Mouse (Mus musculus): ENCODE data around the gene Hip1r. TPM values are rescaled to one million over a fixed set of nuclear protein-coding genes. Genes with fewer than 3 reads are reported as not detected.
A peak's percentile ranks its signal among the peaks of the same experiment; 100 is the strongest.

Gene Hip1r
- total and polyA plus RNA-seq, 3 experiments: 16.6 to 31.6 TPM; not detected in 1

DNA sequence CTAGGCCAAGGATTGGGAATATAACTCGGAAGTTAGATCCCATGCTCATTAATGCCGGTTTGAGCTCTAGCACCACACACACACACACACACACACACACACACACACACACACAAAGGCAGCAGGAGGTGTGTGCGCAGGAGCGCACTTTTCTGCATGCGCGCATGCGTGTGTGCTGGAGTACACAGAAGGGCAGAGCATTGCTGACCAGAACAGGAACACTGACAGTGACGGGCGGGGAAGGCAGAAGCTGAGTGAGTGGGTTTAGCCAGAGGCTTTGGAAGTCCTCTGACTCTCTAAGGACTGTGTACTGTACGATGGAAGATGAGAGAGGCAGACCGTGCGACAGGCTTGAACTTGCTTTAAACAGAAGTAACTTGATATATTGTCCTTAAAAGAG, 39.9 kb upstream of the Hip1r start:
- peak overlapping the region; percentile 99 for H3K27ac ChIP-seq (ENCODE audit: control insufficient read depth, low read depth, low read length)
- peak overlapping the region; percentile 63 to 68 for H3K4me3 ChIP-seq (ENCODE audit: control insufficient read depth in 1 of 2, insufficient read depth in 1 of 2, low read depth in 2 of 2, low read length in 2 of 2)
- H3K4me1 ChIP-seq (ENCODE audit: control insufficient read depth in 1 of 2, insufficient read depth in 2 of 2, low read length in 2 of 2): peaks cover 0 to 19% of the 10 kb centered on the region in 2 experiments; a peak in 2 of 4 replicates
- TF ChIP-seq ETS1 (IDR thresholded peaks at IDR 0.05; ENCODE audit: low read depth, low read length): peak; percentile 26; the same call in 1 of the 2 replicates
- no peak for TF ChIP-seq JUND (IDR thresholded peaks at IDR 0.05; ENCODE audit: low read depth, low read length)
- TF ChIP-seq TBP (IDR thresholded peaks at IDR 0.05; ENCODE audit: low read depth, low read length): peak; percentile 67; the same call in 1 of the 2 replicates
- TF ChIP-seq ZKSCAN1 (IDR thresholded peaks at IDR 0.05; ENCODE audit: low read depth, low read length): no peak
- peak; percentile 90 for TF ChIP-seq NRF1 (IDR thresholded peaks at IDR 0.05; ENCODE audit: insufficient read depth, low read depth, low read length, poor library complexity, severe bottlenecking)
- TF ChIP-seq SIN3A (IDR thresholded peaks at IDR 0.05; ENCODE audit: low read length): peak; percentile 78
- TF ChIP-seq USF2 (IDR thresholded peaks at IDR 0.05; ENCODE audit: borderline replicate concordance in 1 of 2, insufficient read depth in 1 of 2, low read depth in 1 of 2, low read length in 2 of 2): no peak
- TF ChIP-seq ELF1 (IDR thresholded peaks at IDR 0.05; ENCODE audit: low read depth, low read length): no peak
- peak; percentile 74; the same call in 1 of the 2 replicates for TF ChIP-seq NELFE (IDR thresholded peaks at IDR 0.05; ENCODE audit: low read depth, low read length)
- TF ChIP-seq MAX (IDR thresholded peaks at IDR 0.05; ENCODE audit: low read length): peak; percentile 29; the same call in 1 of the 2 replicates
- TF ChIP-seq POLR2AphosphoS2 (IDR thresholded peaks at IDR 0.05; ENCODE audit: low read length): peak; percentile 88
- TF ChIP-seq TCF12 (IDR thresholded peaks at IDR 0.05; ENCODE audit: low read depth, low read length): peak; percentile 69
- peak; percentile 47 to 85; a peak in 3 of 4 replicates for TF ChIP-seq POLR2A (IDR thresholded peaks at IDR 0.05; ENCODE audit: control insufficient read depth in 1 of 2, insufficient read depth in 1 of 2, low read depth in 1 of 2, low read length in 2 of 2, poor library complexity in 1 of 2)
- TF ChIP-seq HCFC1 (IDR thresholded peaks at IDR 0.05; ENCODE audit: low read depth, low read length): peak; percentile 57
- no peak for TF ChIP-seq BHLHE40 (IDR thresholded peaks at IDR 0.05; ENCODE audit: borderline replicate concordance, low read depth, low read length)
- TF ChIP-seq EP300 (IDR thresholded peaks at IDR 0.05; ENCODE audit: low read depth in 1 of 2, low read length in 2 of 2): no peak
- TF ChIP-seq MXI1 (IDR thresholded peaks at IDR 0.05; ENCODE audit: low read depth, low read length): peak; percentile 69
- no peak for TF ChIP-seq ZMIZ1 (IDR thresholded peaks at IDR 0.05; ENCODE audit: low read depth, low read length)
- TF ChIP-seq USF1 (IDR thresholded peaks at IDR 0.05; ENCODE audit: low read depth, low read length): no peak
- 0 out of 2 replicates have a peak, but pooled peaks have one; percentile 10 for TF ChIP-seq MYC (IDR thresholded peaks at IDR 0.05; ENCODE audit: low read depth, low read length)
- TF ChIP-seq RCOR1 (IDR thresholded peaks at IDR 0.05; ENCODE audit: low read depth, low read length): peak; percentile 18; the same call in 1 of the 2 replicates
- TF ChIP-seq ZNF384 (IDR thresholded peaks at IDR 0.05; ENCODE audit: low read depth, low read length): no peak
- no peak for TF ChIP-seq CHD2 (IDR thresholded peaks at IDR 0.05; ENCODE audit: low read length)
- 0 out of 2 replicates have a peak, but pooled peaks have one; percentile 1 for TF ChIP-seq GATA1 (IDR thresholded peaks at IDR 0.05; ENCODE audit: low read depth, low read length)
- TF ChIP-seq POLR2AphosphoS5 (IDR thresholded peaks at IDR 0.05; ENCODE audit: borderline replicate concordance, low read depth, low read length): no peak
- H3K9me3 ChIP-seq (replicated peaks; ENCODE audit: insufficient read depth, low read length): no peaks in the 10 kb centered on the region
- peaks cover 0 to 15% of the 10 kb centered on the region in 2 experiments; a peak in 2 of 4 replicates for H3K36me3 ChIP-seq (ENCODE audit: control insufficient read depth in 1 of 2, insufficient read depth in 2 of 2, low read length in 2 of 2)
- H3K79me2 ChIP-seq (ENCODE audit: control insufficient read depth, insufficient read depth, low read length, poor library complexity): peaks cover 17% of the 10 kb centered on the region
- H3K9ac ChIP-seq (ENCODE audit: control insufficient read depth, low read depth, low read length, poor library complexity, severe bottlenecking): peak overlapping the region; percentile 84
- no peaks in the 10 kb centered on the region for H3K27me3 ChIP-seq (ENCODE audit: control insufficient read depth in 1 of 2, insufficient read depth in 2 of 2, low read length in 2 of 2)
- peak; percentile 92 for DNase-seq (ENCODE audit: low read depth, low spot score)

All from MEL (cell line).